Mouse (Mus musculus): ENCODE data around the gene Mrtfa. TPM values are rescaled to one million over a fixed set of nuclear protein-coding genes. Genes with fewer than 3 reads are reported as not detected.

The Mrtfa gene
- polyA plus RNA-seq, 1 experiment from 2014 or later, result 13.5 TPM

- DNase-seq (ENCODE audit: low spot score), result no peak
- Histone ChIP-seq H3K9ac (replicated peaks; ENCODE audit: low read depth) (no peak overlapping the region), H3K9me3 (ENCODE audit: low read length) (no peaks in the 10 kb centered on the region), H3K4me1 (ENCODE audit: insufficient read depth, low read depth, low read length) (no peaks in the 10 kb centered on the region), H3K27me3 (replicated peaks; ENCODE audit: insufficient read depth, low read length) (no peaks in the 10 kb centered on the region), H3K27ac (ENCODE audit: low read length) (no peak overlapping the region), H3K36me3 (ENCODE audit: insufficient read depth, low read length) (no peaks in the 10 kb centered on the region), H3K4me3 (ENCODE audit: low read depth, low read length) (no peak overlapping the region), H3K4me2 (replicated peaks; ENCODE audit: low read depth, low read length) (no peak overlapping the region)
- WGBS, result 86% methylated on average over 9 of the region's 9 CpGs
- TF ChIP-seq EP300 (IDR thresholded peaks at IDR 0.05), result no peak
- TF ChIP-seq CTCF (IDR thresholded peaks at IDR 0.05), result no peak
- ATAC-seq, result no peak
These were observed 110.2 kb downstream of the Mrtfa start for GRCm38 (mm10) chr15:81080405-81080804.

- no peaks in the 10 kb centered on the region for H3K9me3 ChIP-seq (ENCODE audit: low read length)
- H3K9ac ChIP-seq (replicated peaks; ENCODE audit: low read depth), result no peak overlapping the region
- no peaks in the 10 kb centered on the region for H3K4me1 ChIP-seq (ENCODE audit: insufficient read depth, low read depth, low read length)
- TF ChIP-seq CTCF (IDR thresholded peaks at IDR 0.05) (no peak), EP300 (IDR thresholded peaks at IDR 0.05) (no peak)
- no peak overlapping the region for H3K27ac ChIP-seq (ENCODE audit: low read length)
- H3K27me3 ChIP-seq (replicated peaks; ENCODE audit: insufficient read depth, low read length), result no peaks in the 10 kb centered on the region
- 87% methylated on average over 3 of the region's 3 CpGs for WGBS
- no peak for DNase-seq (ENCODE audit: low spot score)
- no peaks in the 10 kb centered on the region for H3K36me3 ChIP-seq (ENCODE audit: insufficient read depth, low read length)
- H3K4me2 ChIP-seq (replicated peaks; ENCODE audit: low read depth, low read length), result no peak overlapping the region
- no peak overlapping the region for H3K4me3 ChIP-seq (ENCODE audit: low read depth, low read length)
- no peak for ATAC-seq
These were observed 111.3 kb downstream of the Mrtfa start for GRCm38 (mm10) chr15:81079255-81079654.

GRCm38 (mm10) chr15:81077551-81077950 is 113.0 kb downstream of the Mrtfa start:
- Histone ChIP-seq H3K27me3 (replicated peaks; ENCODE audit: insufficient read depth, low read length) (no peaks in the 10 kb centered on the region), H3K9ac (replicated peaks; ENCODE audit: low read depth) (no peak overlapping the region), H3K9me3 (ENCODE audit: low read length) (no peaks in the 10 kb centered on the region), H3K36me3 (ENCODE audit: insufficient read depth, low read length) (no peaks in the 10 kb centered on the region), H3K4me2 (replicated peaks; ENCODE audit: low read depth, low read length) (no peak overlapping the region), H3K4me1 (ENCODE audit: insufficient read depth, low read depth, low read length) (no peaks in the 10 kb centered on the region), H3K27ac (ENCODE audit: low read length) (no peak overlapping the region), H3K4me3 (ENCODE audit: low read depth, low read length) (no peak overlapping the region)
- DNase-seq (ENCODE audit: low spot score) (peak; percentile 57), ATAC-seq (no peak)
- 98% methylated on average over 4 of the region's 4 CpGs for WGBS
- TF ChIP-seq CTCF (IDR thresholded peaks at IDR 0.05) (peak; percentile 70), EP300 (IDR thresholded peaks at IDR 0.05) (no peak)

GRCm38 (mm10) chr15:81074543-81074942 is 116.0 kb downstream of the Mrtfa start:
- no peaks in the 10 kb centered on the region for H3K27me3 ChIP-seq (replicated peaks; ENCODE audit: insufficient read depth, low read length)
- H3K4me3 ChIP-seq (ENCODE audit: low read depth, low read length), result no peak overlapping the region
- no peaks in the 10 kb centered on the region for H3K9me3 ChIP-seq (ENCODE audit: low read length)
- peak; percentile 41 for DNase-seq (ENCODE audit: low spot score)
- H3K4me2 ChIP-seq (replicated peaks; ENCODE audit: low read depth, low read length), result no peak overlapping the region
- WGBS, result 66% methylated on average over 1 of the region's 1 CpGs
- no peak overlapping the region for H3K27ac ChIP-seq (ENCODE audit: low read length)
- H3K36me3 ChIP-seq (ENCODE audit: insufficient read depth, low read length), result no peaks in the 10 kb centered on the region
- no peak for ATAC-seq
- TF ChIP-seq EP300 (IDR thresholded peaks at IDR 0.05) (no peak), CTCF (IDR thresholded peaks at IDR 0.05) (no peak)
- H3K9ac ChIP-seq (replicated peaks; ENCODE audit: low read depth), result no peak overlapping the region
- no peaks in the 10 kb centered on the region for H3K4me1 ChIP-seq (ENCODE audit: insufficient read depth, low read depth, low read length)

GRCm38 (mm10) chr15:81073751-81074150 is 116.8 kb downstream of the Mrtfa start:
- DNase-seq (ENCODE audit: low spot score) (no peak), ATAC-seq (no peak)
- H3K4me3 ChIP-seq (ENCODE audit: low read depth, low read length), result no peak overlapping the region
- TF ChIP-seq EP300 (IDR thresholded peaks at IDR 0.05) (no peak), CTCF (IDR thresholded peaks at IDR 0.05) (no peak)
- H3K9ac ChIP-seq (replicated peaks; ENCODE audit: low read depth), result no peak overlapping the region
- H3K36me3 ChIP-seq (ENCODE audit: insufficient read depth, low read length), result no peaks in the 10 kb centered on the region
- H3K4me1 ChIP-seq (ENCODE audit: insufficient read depth, low read depth, low read length), result no peaks in the 10 kb centered on the region
- WGBS, result 33% methylated on average over 2 of the region's 2 CpGs
- H3K27me3 ChIP-seq (replicated peaks; ENCODE audit: insufficient read depth, low read length), result no peaks in the 10 kb centered on the region
- no peak overlapping the region for H3K4me2 ChIP-seq (replicated peaks; ENCODE audit: low read depth, low read length)
- H3K27ac ChIP-seq (ENCODE audit: low read length), result no peak overlapping the region
- no peaks in the 10 kb centered on the region for H3K9me3 ChIP-seq (ENCODE audit: low read length)

- TF ChIP-seq EP300 (IDR thresholded peaks at IDR 0.05) (no peak), CTCF (IDR thresholded peaks at IDR 0.05) (peak; percentile 70)
- H3K4me2 ChIP-seq (replicated peaks; ENCODE audit: low read depth, low read length), result no peak overlapping the region
- no peaks in the 10 kb centered on the region for H3K9me3 ChIP-seq (ENCODE audit: low read length)
- no peak overlapping the region for H3K27ac ChIP-seq (ENCODE audit: low read length)
- WGBS, result 80% methylated on average over 2 of the region's 2 CpGs
- H3K4me1 ChIP-seq (ENCODE audit: insufficient read depth, low read depth, low read length), result no peaks in the 10 kb centered on the region
- H3K9ac ChIP-seq (replicated peaks; ENCODE audit: low read depth), result no peak overlapping the region
- peak; percentile 66 for DNase-seq (ENCODE audit: low spot score)
- ATAC-seq, result no peak
- H3K4me3 ChIP-seq (ENCODE audit: low read depth, low read length), result no peak overlapping the region
- H3K27me3 ChIP-seq (replicated peaks; ENCODE audit: insufficient read depth, low read length), result no peaks in the 10 kb centered on the region
- no peaks in the 10 kb centered on the region for H3K36me3 ChIP-seq (ENCODE audit: insufficient read depth, low read length)
These were observed 117.8 kb downstream of the Mrtfa start for GRCm38 (mm10) chr15:81072748-81073147.

GRCm38 (mm10) chr15:81070470-81070869 is 120.1 kb downstream of the Mrtfa start:
- H3K9me3 ChIP-seq (ENCODE audit: low read length), result no peaks in the 10 kb centered on the region
- H3K9ac ChIP-seq (replicated peaks; ENCODE audit: low read depth), result no peak overlapping the region
- no peak overlapping the region for H3K4me3 ChIP-seq (ENCODE audit: low read depth, low read length)
- H3K4me2 ChIP-seq (replicated peaks; ENCODE audit: low read depth, low read length), result no peak overlapping the region
- no peaks in the 10 kb centered on the region for H3K36me3 ChIP-seq (ENCODE audit: insufficient read depth, low read length)
- DNase-seq (ENCODE audit: low spot score) (no peak), ATAC-seq (no peak)
- no peaks in the 10 kb centered on the region for H3K27me3 ChIP-seq (replicated peaks; ENCODE audit: insufficient read depth, low read length)
- no peak overlapping the region for H3K27ac ChIP-seq (ENCODE audit: low read length)
- no peak for TF ChIP-seq CTCF (IDR thresholded peaks at IDR 0.05)
- 87% methylated on average over 1 of the region's 1 CpGs for WGBS
- H3K4me1 ChIP-seq (ENCODE audit: insufficient read depth, low read depth, low read length), result no peaks in the 10 kb centered on the region

Measured in lung, postnatal 0 days (tissue).